Mouse (Mus musculus) lung, postnatal 0 days (tissue): ENCODE results near the gene Cdh1. TPM values are rescaled to one million over a fixed set of nuclear protein-coding genes. Genes with fewer than 3 reads are reported as not detected.

Experiments
- ATAC-seq: fragments of 200-750 bp; cut with Nextera tagmentation; 2 replicates; pipeline ENCODE4 v1.8.0; 2017; ENCODE audit warnings: moderate library complexity
- DNase-seq: peaks from one replicate; pipeline ENCODE4 v3.0.0-alpha.2; 2016; ENCODE audit warnings: low spot score
- H3K27ac ChIP-seq: fragments of 300-500 bp; sonication (generic); 2 replicates; pipeline ENCODE4 v1.5.1; 2014; ENCODE audit warnings: antibody characterized with exemption, mild to moderate bottlenecking, low read length, mixed read lengths
- H3K27me3 ChIP-seq: fragments of 300-500 bp; sonication (generic); replicated peaks from 2 replicates; pipeline ENCODE4 v1.6.1; 2014; ENCODE audit warnings: low read length, mixed read lengths; ENCODE audit not compliant: insufficient read depth
- H3K36me3 ChIP-seq: fragments of 300-500 bp; sonication (generic); 2 replicates; pipeline ENCODE4 v1.6.1; 2014; ENCODE audit warnings: low read length, mixed read lengths; ENCODE audit not compliant: insufficient read depth
- H3K4me1 ChIP-seq: fragments of 300-500 bp; sonication (generic); 2 replicates; pipeline ENCODE4 v1.6.1; 2014; ENCODE audit warnings: antibody characterized with exemption, low read depth, low read length, mixed read lengths; ENCODE audit not compliant: insufficient read depth
- H3K4me2 ChIP-seq: fragments of 300-500 bp; sonication (generic); replicated peaks from 2 replicates; pipeline ENCODE4 v1.6.1; 2014; ENCODE audit warnings: low read depth, mild to moderate bottlenecking, low read length, moderate library complexity, mixed read lengths
- H3K4me3 ChIP-seq: fragments of 300-500 bp; sonication (generic); 2 replicates; pipeline ENCODE4 v1.5.1; 2014; ENCODE audit warnings: low read depth, low read length
- H3K9ac ChIP-seq: fragments of 300-500 bp; sonication (generic); replicated peaks from 2 replicates; pipeline ENCODE4 v1.6.1; 2014; ENCODE audit warnings: low read depth, mild to moderate bottlenecking
- H3K9me3 ChIP-seq: fragments of 300-500 bp; sonication (generic); 2 replicates; pipeline ENCODE4 v1.6.1; 2016; ENCODE audit warnings: low read length, mixed read lengths
- CTCF ChIP-seq: IDR thresholded peaks from 2 replicates; pipeline ENCODE4 v1.5.1; 2016; ENCODE audit warnings: antibody characterized with exemption, mild to moderate bottlenecking
- EP300 ChIP-seq: IDR thresholded peaks from 2 replicates; pipeline ENCODE4 v1.6.1; 2016; ENCODE audit warnings: antibody characterized with exemption, mild to moderate bottlenecking, control low read depth
- WGBS: fragments of 180-500 bp; shearing (Covaris S2); extraction: QIAGEN DNeasy Blood & Tissue Kit; methylation state at CpG from one replicate; pipeline ENCODE4 v1.1.7; 2014; 5-methylcytosine and 5-hydroxymethylcytosine counted together
- polyA plus RNA-seq: library from polyadenylated mRNA; unstranded; fragments of >200 nt; fragmentation: Nextera tagmentation; extraction: Ambion mirVana; gene quantifications from 2 replicates; pipeline ENCODE4 v1.2.1, GENCODE M21; 2015

Cdh1 gene
- polyA plus RNA-seq, 1 experiment from 2014 or later: 88.2 TPM

DNA sequence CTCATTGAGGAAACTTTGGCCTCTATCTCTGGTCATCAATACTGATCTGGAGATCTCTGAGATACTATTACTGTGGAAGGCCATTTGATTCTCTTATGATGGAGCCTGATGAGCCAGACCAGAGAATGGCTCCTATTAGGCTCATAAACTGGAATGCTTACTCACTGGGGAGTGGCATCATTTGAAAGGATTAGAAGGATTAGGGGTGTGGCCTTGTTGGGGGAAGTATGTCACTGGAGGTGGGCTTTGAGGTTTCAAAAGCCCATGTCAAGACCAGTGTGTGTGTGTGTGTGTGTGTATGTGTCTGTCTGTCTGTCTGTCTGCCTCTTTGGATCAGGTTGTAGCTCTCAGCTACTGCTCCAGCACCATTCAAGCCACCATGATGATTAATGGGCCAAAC lies 20.8 kb downstream of the Cdh1 start:
- no peak overlapping the region for H3K4me2 ChIP-seq
- TF ChIP-seq CTCF (no peak), EP300 (no peak)
- no peaks in the 10 kb centered on the region for H3K36me3 ChIP-seq
- no peak overlapping the region for H3K9ac ChIP-seq
- peaks cover 18% of the 10 kb centered on the region; the same call in 1 of the 2 replicates for H3K4me1 ChIP-seq
- ATAC-seq (no peak), DNase-seq (no peak)
- H3K9me3 ChIP-seq: no peaks in the 10 kb centered on the region
- peak overlapping the region; percentile 54; the same call in 1 of the 2 replicates for H3K27ac ChIP-seq
- H3K4me3 ChIP-seq: no peak overlapping the region
- H3K27me3 ChIP-seq: no peaks in the 10 kb centered on the region

DNA sequence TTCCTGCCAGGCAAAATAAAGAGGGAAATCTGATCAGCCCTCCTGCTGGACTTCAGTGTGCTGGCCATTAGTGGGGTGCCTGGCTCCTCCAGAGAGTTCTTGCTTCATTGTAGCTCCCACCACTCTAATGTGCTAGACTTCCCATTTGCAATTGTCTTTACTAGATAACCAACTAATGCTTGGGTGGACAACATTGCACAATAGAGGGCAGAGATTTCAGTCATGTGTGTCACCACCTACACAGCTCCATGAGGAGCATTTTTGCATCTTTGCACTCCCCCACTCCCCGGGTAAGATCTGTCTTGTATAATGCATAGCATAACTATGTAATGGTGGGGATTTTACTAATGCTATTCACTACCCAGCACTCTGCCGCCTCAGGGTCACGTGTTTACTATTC lies 21.6 kb downstream of the Cdh1 start:
- Histone ChIP-seq H3K4me1 (peaks cover 13% of the 10 kb centered on the region; the same call in 1 of the 2 replicates), H3K27ac (peak overlapping the region; percentile 54; the same call in 1 of the 2 replicates), H3K9me3 (no peaks in the 10 kb centered on the region), H3K4me3 (no peak overlapping the region), H3K9ac (no peak overlapping the region), H3K27me3 (no peaks in the 10 kb centered on the region), H3K36me3 (no peaks in the 10 kb centered on the region), H3K4me2 (no peak overlapping the region)
- DNase-seq: no peak
- no peak for ATAC-seq
- 64% methylated on average over 3 of the region's 3 CpGs for WGBS
- TF ChIP-seq EP300 (no peak), CTCF (no peak)

DNA sequence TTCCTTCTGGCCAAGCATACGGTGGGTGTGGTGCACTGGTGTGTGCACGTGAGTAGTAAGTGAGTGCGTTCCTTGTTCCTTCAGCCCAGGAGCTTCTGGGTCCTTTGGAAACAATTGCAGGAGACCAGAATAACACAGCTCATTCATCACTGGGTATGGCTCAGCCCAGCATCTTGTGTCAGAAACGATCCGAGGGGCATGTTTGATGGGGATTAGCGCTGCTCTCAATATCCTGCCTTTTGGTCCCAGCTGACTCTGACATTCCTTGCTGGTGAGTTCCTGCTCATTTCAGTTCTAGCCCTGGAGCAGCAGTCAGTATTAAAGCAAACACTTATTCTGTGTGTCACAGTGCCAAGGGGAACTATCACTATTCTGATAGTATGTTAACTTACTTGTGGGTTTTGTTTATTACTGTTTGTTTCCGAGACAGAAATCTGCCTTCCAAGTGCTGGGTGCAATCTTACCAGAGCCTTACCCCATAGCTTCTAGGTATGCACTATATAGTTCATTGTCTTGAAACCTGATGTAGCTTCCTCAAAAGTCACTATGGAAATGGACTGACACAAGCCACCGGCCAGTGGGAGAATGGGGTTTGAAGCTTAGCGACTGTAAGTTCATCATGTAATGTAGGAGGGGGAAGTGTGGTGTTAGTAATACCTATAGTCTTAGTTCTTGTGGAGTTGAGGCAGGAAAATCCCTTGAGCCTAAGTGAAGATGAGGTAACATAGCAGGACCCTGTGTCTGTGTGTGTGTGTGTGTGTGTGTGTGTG lies 23.1 kb downstream of the Cdh1 start:
- no peak overlapping the region for H3K9ac ChIP-seq
- no peak for DNase-seq
- no peaks in the 10 kb centered on the region for H3K36me3 ChIP-seq
- no peak overlapping the region for H3K4me2 ChIP-seq
- H3K4me1 ChIP-seq: peaks cover 8% of the 10 kb centered on the region; the same call in 1 of the 2 replicates
- H3K27me3 ChIP-seq: no peaks in the 10 kb centered on the region
- ATAC-seq: peak; percentile 28
- 38% methylated on average over 9 of the region's 9 CpGs for WGBS
- H3K9me3 ChIP-seq: no peaks in the 10 kb centered on the region
- H3K27ac ChIP-seq: peak overlapping the region; percentile 51; the same call in 1 of the 2 replicates
- TF ChIP-seq EP300 (no peak), CTCF (no peak)
- H3K4me3 ChIP-seq: no peak overlapping the region

DNA sequence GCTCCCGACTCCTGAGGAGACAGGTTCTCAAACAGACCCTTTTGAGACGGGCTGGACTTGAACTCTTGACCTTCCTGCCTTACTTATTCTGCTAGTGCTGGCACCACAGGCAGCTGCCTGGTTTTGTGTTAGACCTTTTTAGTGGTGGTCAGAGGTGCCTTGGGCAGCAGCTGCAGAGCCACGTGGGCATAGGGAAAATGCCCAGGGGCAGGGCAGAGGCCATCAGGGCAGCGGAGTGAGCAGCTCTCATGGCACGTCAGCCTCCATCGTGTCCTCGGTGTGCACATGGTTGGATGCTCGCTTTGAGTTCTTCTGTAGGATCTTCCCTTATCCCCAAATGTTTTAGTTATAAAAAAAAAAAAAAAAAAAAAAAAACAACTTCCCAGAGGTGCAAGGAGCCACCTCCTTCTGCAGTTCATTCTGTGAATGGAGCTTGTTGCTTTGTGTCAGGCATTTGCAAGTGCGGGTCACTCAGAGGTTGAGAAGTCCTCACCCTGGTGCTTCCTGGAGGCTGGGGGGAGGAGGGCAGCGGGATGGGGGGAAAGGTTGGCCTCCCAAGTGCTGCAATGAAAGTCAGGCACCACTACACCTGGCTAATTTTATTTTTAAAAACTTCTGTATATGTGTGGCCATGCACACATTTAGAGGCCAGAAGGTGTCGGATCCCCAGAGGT lies 25.3 kb downstream of the Cdh1 start:
- Histone ChIP-seq H3K9ac (no peak overlapping the region), H3K27me3 (no peaks in the 10 kb centered on the region), H3K9me3 (no peaks in the 10 kb centered on the region), H3K4me2 (no peak overlapping the region), H3K36me3 (no peaks in the 10 kb centered on the region), H3K27ac (no peak overlapping the region), H3K4me1 (peaks cover 12% of the 10 kb centered on the region), H3K4me3 (no peak overlapping the region)
- TF ChIP-seq EP300: no peak
- TF ChIP-seq CTCF: no peak
- DNase-seq (no peak), ATAC-seq (no peak)
- 62% methylated on average over 11 of the region's 11 CpGs for WGBS

DNA sequence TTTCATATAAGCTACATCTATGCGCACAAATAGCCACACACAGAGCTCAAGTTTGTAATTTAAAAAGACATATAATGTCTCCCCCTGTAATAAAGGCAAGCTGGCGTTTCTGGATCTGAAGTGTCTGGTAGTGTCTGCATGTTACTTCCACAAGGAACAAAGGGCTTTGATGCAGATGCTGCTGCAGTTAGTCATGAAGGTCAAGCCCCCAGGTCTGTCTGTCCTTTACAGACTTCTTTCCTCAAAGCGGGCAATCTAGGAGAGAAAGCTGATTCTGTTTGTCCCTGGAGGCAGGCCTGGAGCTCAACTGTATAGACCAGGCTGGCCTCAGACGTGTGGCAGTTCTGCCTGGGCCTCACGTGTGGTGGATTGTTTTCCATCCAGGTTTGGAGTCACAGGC lies 26.3 kb downstream of the Cdh1 start:
- Histone ChIP-seq H3K27ac (no peak overlapping the region), H3K4me3 (no peak overlapping the region), H3K27me3 (no peaks in the 10 kb centered on the region), H3K9ac (no peak overlapping the region), H3K36me3 (no peaks in the 10 kb centered on the region), H3K9me3 (no peaks in the 10 kb centered on the region), H3K4me1 (peaks cover 12% of the 10 kb centered on the region), H3K4me2 (no peak overlapping the region)
- TF ChIP-seq EP300 (no peak), CTCF (no peak)
- no peak for ATAC-seq
- 70% methylated on average over 5 of the region's 5 CpGs for WGBS
- no peak for DNase-seq

DNA sequence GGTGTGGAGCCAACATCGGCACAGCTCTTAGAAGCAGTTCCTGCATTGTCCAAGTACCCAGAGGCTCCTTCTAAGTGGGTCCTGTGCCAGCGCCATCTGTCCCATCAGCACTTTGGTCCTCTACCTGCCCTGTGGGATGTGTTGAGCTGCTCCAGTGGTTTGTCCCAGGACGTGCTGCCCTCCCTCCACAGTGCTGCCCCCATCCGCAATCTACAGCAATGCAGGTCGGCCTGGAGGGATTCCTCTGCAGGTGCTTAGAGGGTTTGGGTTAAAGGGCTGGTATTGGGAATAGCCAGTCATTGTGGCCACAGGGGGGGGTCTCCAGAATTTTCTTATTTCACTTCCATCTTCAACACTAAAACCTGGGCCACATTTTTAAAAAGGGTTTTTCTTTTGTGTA lies 28.8 kb downstream of the Cdh1 start:
- ATAC-seq: no peak
- H3K9me3 ChIP-seq: no peaks in the 10 kb centered on the region

More for the DNA sequence above, 28.8 kb downstream of the Cdh1 start:
- no peak overlapping the region for H3K27ac ChIP-seq
- no peaks in the 10 kb centered on the region for H3K36me3 ChIP-seq
- TF ChIP-seq EP300: no peak
- TF ChIP-seq CTCF: peak; percentile 24; the same call in 1 of the 2 replicates
- 38% methylated on average over 5 of the region's 5 CpGs for WGBS
- H3K4me2 ChIP-seq: no peak overlapping the region
- no peak overlapping the region for H3K9ac ChIP-seq
- H3K4me3 ChIP-seq: no peak overlapping the region
- H3K27me3 ChIP-seq: no peaks in the 10 kb centered on the region
- H3K4me1 ChIP-seq: peaks cover 8% of the 10 kb centered on the region
- no peak for DNase-seq
